Mouse (Mus musculus) cerebellum, postnatal 14 days (tissue): ENCODE data around the gene Repin1.
A peak's percentile ranks its signal among the peaks of the same experiment; 100 is the strongest.

Source experiments
- DNase-seq, 2 experiments: peaks; one replicate each; pipeline ENCODE4 v3.0.0; 2021; ENCODE audit warnings: mixed read lengths in 2 of 2

Gene Repin1

GRCm38 (mm10) chr6:48626984-48627383 lies 33.3 kb downstream of the Repin1 start:
- DNase-seq = peak; percentile 57 to 60

DNA sequence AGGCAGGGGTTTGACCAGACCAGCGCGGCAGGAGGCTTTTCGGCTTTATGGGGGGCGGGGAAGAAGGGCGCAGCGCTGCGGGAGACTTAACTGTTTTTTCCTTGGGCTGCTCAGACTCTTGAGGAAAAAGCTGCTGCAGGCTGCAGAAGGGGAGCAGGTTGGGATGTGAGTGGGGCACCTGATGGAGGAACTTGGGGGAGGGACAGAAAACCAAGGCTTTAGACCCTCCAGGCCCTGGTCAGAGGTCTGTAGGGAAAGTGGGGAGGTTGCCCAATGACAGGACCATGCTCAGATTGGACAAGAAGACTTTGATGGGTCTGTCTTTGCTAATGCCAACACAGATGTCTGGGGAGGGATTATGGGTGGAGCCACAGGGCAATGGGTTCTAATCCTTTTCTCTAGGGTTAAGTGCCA lies 33.8 kb downstream of the Repin1 start:
- DNase-seq = no peak

DNA sequence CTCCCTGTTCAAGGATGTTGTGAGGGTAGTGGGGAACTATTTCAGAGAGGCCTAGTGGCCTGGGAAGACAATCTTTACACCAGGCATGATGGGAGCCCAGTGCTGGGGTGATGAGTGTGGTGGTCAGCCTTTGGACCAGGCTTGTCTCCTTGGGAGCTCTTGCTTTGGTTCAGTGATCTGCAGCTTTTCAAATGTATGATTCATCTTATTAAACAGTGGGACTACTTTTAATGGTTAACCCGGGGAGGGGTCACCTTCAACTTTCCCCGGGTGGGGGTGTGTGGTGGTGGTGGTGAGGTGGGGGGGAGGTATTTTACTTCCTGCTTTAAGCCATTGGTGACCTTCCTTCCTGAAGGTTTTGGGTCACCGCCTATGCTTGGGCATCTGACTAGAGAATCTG lies 34.7 kb downstream of the Repin1 start:
- DNase-seq = no peak

DNA sequence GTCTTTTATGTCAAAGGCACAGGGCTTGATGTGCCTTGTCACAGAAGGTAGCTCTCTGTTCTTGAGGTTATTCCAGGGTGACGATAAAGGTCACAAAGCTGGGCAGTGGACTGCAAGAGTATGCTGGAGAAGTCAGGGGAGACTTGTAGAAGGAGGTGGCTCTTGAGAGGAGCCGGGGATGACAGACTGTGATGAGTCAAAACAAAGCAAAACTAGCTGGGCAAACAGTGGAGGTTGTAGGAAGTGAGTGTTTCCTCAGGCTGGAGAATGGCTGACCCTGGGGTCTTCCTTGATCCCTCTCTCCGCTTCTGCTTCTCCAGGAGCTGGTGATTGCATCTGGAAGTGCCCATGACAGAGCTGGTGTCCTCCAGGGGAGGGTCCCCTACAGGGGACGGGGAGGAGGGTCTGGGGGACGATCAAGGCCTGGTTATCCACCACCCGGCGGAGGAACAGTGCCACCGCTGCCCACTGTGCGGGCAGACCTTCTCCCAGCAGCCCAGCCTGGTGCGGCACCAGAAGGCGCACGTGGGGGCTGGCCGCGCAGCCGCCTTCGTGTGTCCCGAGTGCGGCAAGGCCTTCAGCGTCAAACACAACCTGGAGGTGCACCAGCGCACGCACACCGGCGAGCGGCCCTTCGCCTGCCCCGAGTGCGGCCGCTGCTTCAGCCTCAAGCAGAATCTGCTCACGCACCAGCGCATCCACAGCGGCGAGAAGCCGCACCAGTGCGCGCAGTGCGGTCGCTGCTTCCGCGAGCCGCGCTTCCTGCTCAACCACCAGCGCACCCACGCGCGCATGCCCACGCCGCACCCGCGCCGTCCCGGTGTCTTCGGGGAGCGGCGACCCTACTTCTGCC lies 35.4 kb downstream of the Repin1 start:
- DNase-seq = peak; percentile 69 to 73

GRCm38 (mm10) chr6:48629661-48630034 lies 36.0 kb downstream of the Repin1 start:
- no peak for DNase-seq

GRCm38 (mm10) chr6:48630831-48631230 lies 37.1 kb downstream of the Repin1 start:
- DNase-seq = no peak

DNA sequence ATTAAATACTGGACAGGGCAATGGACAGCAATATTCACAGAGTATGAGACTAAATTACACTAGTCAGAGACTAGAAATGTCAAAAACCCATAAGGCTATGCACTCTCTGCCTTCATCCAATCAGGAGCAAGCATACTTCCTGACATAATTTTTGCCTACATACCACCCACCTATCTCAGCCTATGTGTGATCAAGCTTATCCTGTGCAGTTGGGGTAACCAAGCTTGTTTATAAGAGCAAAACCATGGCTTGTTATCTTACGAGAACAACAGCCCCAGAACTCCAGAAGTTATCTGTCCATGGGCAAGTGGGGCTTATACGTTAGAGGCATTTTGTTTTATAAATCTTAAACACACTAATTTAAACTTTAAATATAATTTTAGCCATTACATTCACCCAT lies 41.4 kb downstream of the Repin1 start:
- DNase-seq = no peak

GRCm38 (mm10) chr6:48636515-48636914 lies 42.8 kb downstream of the Repin1 start:
- DNase-seq = no peak

DNA sequence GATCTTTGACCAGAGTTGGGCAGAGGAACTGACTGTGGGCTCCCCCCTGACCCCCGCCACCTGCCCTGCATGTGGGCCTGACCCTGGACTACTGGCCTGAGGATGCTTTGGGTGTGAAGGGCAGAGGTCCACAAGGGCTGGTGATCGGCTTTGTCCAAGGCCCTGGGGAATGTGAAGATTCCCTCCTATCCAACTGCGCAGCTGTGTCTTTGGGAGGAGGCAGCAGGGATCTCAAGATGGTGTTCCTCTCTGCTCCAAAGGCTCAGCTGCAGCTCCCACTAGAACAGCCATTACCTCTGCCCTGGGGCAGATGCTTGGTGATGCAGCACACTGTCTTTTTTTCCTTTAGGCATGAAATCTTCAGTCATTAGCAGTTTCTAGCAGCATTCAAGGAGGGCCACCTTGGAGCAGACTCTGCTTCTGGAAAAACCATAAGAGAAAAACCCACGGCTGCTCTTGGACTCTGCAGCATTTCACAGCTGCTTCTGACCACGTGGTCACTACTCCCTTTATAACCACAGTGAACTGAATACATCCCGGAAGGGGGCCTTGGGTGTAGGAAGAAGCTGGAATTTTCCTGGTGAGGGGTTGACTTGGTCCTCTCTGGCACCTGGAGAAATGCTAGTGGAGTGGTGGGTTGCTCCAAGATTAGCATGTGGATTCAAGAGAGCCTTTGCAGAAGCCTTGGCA lies 44.3 kb downstream of the Repin1 start:
- no peak for DNase-seq

GRCm38 (mm10) chr6:48638553-48638952 lies 44.9 kb downstream of the Repin1 start:
- no peak for DNase-seq

DNA sequence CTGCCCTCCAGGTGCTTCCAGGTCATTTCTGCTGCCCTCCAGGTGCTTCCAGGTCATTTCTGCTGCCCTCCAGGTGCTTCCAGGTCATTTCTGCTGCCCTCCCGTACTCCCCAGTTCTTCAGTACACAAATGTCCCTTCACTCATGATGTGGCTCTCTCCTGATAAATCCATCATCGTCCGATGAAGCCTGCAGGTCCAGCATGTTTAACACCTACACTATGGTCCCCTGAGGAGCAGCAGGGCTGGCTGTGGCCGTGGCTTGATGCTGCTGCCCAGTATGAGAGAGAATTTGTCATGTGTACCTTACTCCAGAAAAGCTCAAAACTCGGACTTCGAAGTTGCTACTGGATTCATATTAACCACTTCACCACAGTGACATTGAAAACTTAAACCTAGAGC lies 47.7 kb downstream of the Repin1 start:
- no peak for DNase-seq

GRCm38 (mm10) chr6:48642764-48643292 lies 49.1 kb downstream of the Repin1 start:
- peak; percentile 74 to 75 for DNase-seq

GRCm38 (mm10) chr6:48645660-48646308 lies 52.1 kb downstream of the Repin1 start:
- DNase-seq = peak; percentile 80 to 85

DNA sequence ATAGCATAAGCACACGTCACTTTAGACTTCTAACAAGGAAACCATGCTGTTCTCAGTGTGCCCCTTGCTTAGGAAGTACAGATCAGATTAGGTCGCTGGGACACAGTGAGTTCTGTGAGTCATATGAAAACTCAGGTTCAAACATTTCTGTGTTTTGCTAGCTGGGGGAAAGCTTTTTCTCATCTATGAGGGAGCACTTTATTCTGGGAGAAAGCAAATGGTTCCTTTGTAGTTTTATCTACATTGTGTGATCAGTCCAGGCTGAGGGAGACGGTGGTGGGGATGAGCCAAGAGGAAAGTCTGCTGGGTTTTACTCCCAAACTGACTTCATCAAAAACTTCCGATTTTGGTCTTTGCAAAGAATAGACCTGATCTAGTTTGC lies 52.6 kb downstream of the Repin1 start:
- DNase-seq = no peak

- DNase-seq = peak; percentile 41 to 49
Measured at GRCm38 (mm10) chr6:48646995-48647394, 53.3 kb downstream of the Repin1 start, which contains the start of gene Gimap8. TSS of gene Gimap8 (plus strand) at chr6:48647234.

- DNase-seq = no peak
Measured at GRCm38 (mm10) chr6:48647611-48648010, 53.9 kb downstream of the Repin1 start.
